Mouse (Mus musculus) cerebellum, adult 18-20 months (tissue): Measurements from ENCODE around the gene Fam57a.

Source experiments
- DNase-seq, 2 experiments: peaks; one replicate each; pipeline ENCODE4 v3.0.0; 2021

The Fam57a gene

GRCm38 (mm10) chr11:76183745-76184144, 4.3 kb downstream of the Fam57a start:
- no peak for DNase-seq

- no peak for DNase-seq
These were observed 7.4 kb downstream of the Fam57a start for GRCm38 (mm10) chr11:76186908-76187307.

GRCm38 (mm10) chr11:76196275-76196976, 17.0 kb downstream of the Fam57a start:
- no peak for DNase-seq

GRCm38 (mm10) chr11:76196977-76197469, 17.6 kb downstream of the Fam57a start:
- no peak for DNase-seq

GRCm38 (mm10) chr11:76201761-76202674, 22.5 kb downstream of the Fam57a start:
- peak; percentile 94 to 95 for DNase-seq

- DNase-seq, result no peak
These were observed 27.3 kb downstream of the Fam57a start for GRCm38 (mm10) chr11:76206793-76207192.

- DNase-seq, result no peak
These were observed 30.9 kb downstream of the Fam57a start for GRCm38 (mm10) chr11:76210228-76210985.

- DNase-seq, result peak in 1 of 2 experiments; percentile 24
These were observed 32.1 kb downstream of the Fam57a start for GRCm38 (mm10) chr11:76211595-76211994.

- no peak for DNase-seq
These were observed 34.4 kb downstream of the Fam57a start for GRCm38 (mm10) chr11:76213841-76214240.

GRCm38 (mm10) chr11:76215011-76215410, 35.5 kb downstream of the Fam57a start:
- DNase-seq, result no peak

- no peak for DNase-seq
These were observed 36.6 kb downstream of the Fam57a start for GRCm38 (mm10) chr11:76216049-76216540.

- DNase-seq, result peak; percentile 37 to 39
These were observed 37.4 kb downstream of the Fam57a start for GRCm38 (mm10) chr11:76216681-76217389.

GRCm38 (mm10) chr11:76217390-76217800, 37.9 kb downstream of the Fam57a start, which contains the start of the genes Dbil5 and Gemin4:
Dbil5 (plus strand) TSS chr11:76217608.
Gemin4 (minus strand) TSS chr11:76217664.
- DNase-seq, result peak; percentile 97 to 98

GRCm38 (mm10) chr11:76224631-76225030, 45.2 kb downstream of the Fam57a start:
- DNase-seq, result no peak

- DNase-seq, result no peak
These were observed 45.6 kb downstream of the Fam57a start for GRCm38 (mm10) chr11:76225051-76225450.

- no peak for DNase-seq
These were observed 56.7 kb downstream of the Fam57a start for GRCm38 (mm10) chr11:76236136-76236535.

- no peak for DNase-seq
These were observed 60.3 kb downstream of the Fam57a start for GRCm38 (mm10) chr11:76239750-76240149.

GRCm38 (mm10) chr11:76242901-76243810, 63.7 kb downstream of the Fam57a start, which contains the start of the genes Mrm3 and Glod4:
Mrm3 (plus strand) TSS chr11:76243715.
Glod4 (minus strand) TSS chr11:76243725.
- peak; percentile 92 to 95 for DNase-seq

- peak in 1 of 2 experiments; percentile 31 for DNase-seq
These were observed 64.5 kb downstream of the Fam57a start for GRCm38 (mm10) chr11:76243811-76244546.

GRCm38 (mm10) chr11:76246439-76246838, 67.0 kb downstream of the Fam57a start:
- no peak for DNase-seq
